Mouse (Mus musculus) spleen, adult 2 months (tissue): ENCODE measurements around the gene Trem2.

ENCODE experiments used
- CTCF ChIP-seq: fragments of 200-500 bp; IDR thresholded peaks from 2 replicates; pipeline ENCODE4 v1.5.1; 2011; ENCODE audit warnings: mild to moderate bottlenecking, inconsistent platforms; ENCODE audit not compliant: insufficient read depth, insufficient read length, insufficient replicate concordance; ENCODE audit errors: extremely low read depth
- POLR2A ChIP-seq: fragments of 200-500 bp; IDR thresholded peaks from 2 replicates; pipeline ENCODE4 v1.6.1; 2011; ENCODE audit warnings: low read depth, low read length, inconsistent platforms

DNA sequence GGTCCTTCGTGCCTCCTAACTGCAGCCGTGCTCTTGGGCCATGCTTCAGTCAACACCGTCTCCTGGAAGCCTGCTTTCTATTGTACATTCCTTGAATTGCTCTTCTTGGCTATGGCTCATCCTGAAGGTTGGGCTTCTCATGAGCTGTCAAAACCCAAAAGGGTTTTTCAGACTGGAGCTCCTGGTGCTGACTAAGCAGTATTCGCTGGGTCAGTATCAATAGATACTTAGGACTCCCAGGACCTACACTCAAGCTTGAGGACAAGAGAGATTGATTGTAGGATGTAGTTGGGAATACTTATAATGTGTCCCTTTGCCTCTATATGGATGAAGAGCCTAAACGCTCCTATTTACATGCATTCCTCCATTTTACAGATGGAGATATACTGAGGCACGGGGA lies 21.1 kb upstream of the Trem2 start:
- TF ChIP-seq CTCF: no peak
- no peak for TF ChIP-seq POLR2A
